Mouse (Mus musculus): ENCODE data around the gene Gpc2. TPM values are rescaled to one million over a fixed set of nuclear protein-coding genes. Genes with fewer than 3 reads are reported as not detected.

Gene Gpc2
- 1.9 TPM for polyA plus RNA-seq (2017; shearing (Covaris generic))

DNA sequence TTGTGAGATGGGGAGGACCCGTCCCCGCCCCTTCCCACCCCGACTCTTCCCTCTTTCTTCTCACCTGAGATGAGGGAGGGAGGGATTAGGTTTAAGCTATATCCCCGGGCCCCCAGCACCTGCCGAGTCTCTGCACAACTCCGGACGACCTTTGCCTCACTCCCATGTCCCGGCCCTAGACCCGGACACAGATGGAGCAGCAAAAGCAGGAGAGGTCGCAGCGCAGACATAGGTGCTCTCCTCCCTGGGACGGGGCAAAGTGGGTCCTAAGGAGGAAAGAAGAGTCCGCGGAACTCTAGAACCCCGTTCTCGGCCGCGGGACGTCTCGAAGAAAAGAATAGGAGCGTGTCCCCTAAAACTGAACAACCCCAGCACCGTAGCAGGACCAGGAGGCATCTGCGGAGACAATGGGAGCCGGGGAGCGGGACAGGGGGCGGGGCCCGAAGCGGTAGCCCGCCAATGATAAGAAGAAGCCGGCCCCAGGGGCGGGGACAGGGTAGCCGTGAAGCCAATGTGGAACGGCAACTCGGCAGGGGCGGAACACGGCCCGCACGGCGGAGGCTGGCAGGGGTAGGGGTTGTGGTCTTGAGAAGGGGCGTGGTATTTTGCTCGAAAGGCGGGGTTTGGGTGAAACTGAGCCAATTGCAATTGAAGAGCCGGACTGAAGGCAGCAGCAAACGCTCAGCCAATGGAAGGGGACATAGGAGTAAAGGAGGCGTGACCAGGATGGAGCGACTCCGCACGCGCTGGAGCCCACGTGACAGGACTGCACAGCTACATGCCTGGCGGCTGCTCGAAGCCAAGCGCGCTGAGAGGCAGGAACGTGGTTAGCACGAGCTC, at the start of gene Gpc2, which contains the start of the genes Gm43720 and Stag3:
Gpc2 (minus strand) TSS at position 421 of the 840 bp plus-strand sequence.
Gm43720 (minus strand) TSS at position 374 of the 840 bp plus-strand sequence.
Stag3 (plus strand) TSS at position 656 of the 840 bp plus-strand sequence.

DNA sequence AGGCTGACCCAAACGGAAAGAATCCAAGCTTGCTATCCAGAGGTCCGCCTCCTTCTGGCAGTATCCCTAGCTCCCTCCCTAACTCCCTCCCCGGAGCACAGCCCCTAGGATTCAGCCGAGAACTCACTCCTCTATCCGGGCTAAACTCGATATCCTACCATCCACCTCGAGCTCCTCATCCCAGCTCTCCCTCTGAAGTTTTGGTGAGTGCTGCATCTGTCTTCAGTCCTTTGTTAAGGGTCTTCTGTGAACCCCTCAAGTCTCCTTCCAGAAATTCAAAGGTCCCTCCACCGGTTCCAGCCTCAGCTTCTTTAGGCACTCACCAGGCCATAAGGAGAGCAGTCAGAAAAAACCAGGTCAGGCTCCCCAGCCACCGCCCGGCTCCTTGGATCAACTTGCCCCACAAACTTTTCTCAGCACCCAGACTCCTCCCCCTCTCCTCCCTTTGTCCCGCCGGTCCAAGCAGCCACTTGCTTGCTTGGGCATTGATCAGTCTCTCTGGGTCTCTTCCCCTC, 7.3 kb downstream of the Gpc2 start, which contains the start of gene Gal3st4:
Gal3st4 (minus strand) TSS at position 432 of the 515 bp plus-strand sequence.

DNA sequence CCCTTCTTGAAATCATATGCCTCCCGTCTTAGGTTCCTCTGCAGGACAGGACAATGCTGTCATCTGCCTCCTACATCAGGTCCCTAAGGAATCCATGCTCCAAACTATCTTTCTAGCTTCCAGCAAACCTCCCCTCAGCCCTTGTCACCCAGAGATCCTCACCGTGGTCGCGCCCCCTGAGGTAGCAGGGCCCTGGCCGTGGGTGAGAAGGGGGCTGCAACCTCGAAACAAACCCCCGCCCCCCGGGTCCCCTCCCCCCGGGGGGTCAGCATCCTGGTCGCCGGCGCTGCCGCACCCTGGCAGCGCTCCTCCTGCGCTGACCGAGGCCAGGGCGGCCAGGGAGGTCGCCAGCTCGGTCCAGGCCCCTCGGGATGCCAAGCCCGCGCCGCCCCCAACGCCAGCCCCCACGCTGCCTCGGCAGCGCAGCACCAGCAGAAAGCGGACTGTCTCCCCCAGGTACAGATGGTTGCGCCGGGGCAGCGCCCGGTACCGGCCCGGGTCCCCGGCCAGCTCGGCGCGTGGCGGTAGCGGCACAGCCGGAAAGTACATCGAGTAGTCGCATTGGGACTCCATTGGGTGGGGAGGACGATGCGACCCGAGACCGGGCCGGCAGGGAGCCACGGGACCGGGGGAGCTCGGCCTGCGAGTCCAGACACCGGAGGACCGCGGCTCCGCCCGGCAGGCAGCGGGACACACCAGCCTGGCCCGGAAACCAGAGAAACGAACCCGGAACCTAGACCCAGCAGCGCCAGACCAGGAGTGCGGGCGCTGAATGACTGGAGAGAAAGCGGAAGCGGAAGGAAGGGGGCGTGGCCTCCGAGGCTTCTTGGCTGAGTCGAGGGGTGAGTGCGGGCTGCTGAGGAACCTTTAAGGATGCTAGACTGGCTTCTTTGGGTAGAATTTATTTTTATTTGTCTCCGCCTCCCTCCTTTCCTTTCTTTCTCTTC, 16.3 kb downstream of the Gpc2 start, which contains the start of gene BC037034:
BC037034 (minus strand) TSS at position 774 of the 947 bp plus-strand sequence.

DNA sequence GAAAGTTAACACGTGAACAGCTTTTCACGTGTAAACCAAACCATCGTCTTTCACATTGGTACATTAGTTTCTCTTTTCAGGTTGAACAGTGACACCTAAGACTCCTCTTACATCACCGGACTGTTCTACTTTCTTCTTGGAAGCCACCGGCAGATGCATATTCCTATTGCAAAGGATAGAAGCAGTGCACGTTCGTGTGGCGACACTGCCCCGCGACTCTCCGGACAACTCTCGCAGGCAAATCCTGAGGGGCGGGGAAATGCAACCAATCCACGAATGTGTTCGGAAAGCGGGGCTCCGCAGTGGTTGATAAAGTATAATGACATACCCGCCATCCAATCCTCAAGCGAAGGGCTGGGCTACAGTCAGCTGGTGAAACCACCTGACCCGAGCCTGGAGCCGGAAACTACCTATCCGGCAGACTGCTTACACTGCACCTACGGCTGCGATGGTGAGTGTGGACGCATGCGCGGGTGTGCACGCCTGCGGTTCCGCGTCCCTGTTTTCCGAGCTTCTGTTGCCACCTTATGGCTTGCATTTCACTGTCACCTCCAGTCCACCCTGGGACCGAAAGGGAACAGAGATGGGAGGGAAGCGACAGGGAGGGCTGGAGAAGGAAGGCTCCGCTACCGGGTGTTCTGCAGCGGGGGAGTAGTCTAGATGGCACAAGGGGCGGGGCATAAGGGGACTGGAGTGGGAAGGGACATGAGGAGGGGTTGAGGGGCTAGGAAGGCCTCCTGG, 24.3 kb downstream of the Gpc2 start, which contains the start of gene Lamtor4:
Lamtor4 (plus strand) TSS at position 130 of the 741 bp plus-strand sequence.

DNA sequence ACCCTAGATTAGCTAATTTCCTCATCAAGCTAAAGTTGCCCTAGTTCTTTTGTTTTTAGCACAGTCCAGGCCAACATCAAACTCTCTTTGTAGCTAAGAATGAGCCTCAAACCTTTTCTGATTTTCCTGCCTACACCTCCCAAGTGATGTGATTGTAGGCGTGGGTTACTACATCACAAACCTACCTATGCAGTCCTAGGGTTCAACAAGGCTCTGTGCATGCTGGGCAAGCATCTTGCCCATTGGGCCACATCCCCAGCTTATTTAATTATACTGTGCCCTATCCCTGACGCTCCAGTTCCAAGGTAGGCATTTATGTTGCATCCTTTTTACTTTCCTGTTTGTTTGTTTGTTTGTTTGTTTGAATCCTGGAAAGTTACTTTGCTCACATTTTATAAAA, 54.1 kb downstream of the Gpc2 start, which contains the start of gene Nxpe5:
Nxpe5 (plus strand) TSS at position 199 of the 400 bp plus-strand sequence.

Other genes with a start within 250 kb of the Gpc2 start
- not detected for gene Smok3c, start 226.8 kb downstream of the Gpc2 start, polyA plus RNA-seq (2017; shearing (Covaris generic))
- gene Zkscan1, start 194.9 kb downstream of the Gpc2 start, polyA plus RNA-seq (2017; shearing (Covaris generic)): 24.1 TPM
- gene Zscan21, start 163.1 kb downstream of the Gpc2 start, polyA plus RNA-seq (2017; shearing (Covaris generic)): 26.3 TPM
- gene Zfp113, start 124.3 kb downstream of the Gpc2 start, polyA plus RNA-seq (2017; shearing (Covaris generic)): 23.3 TPM
- 230 TPM for gene Cops6, start 118.9 kb downstream of the Gpc2 start, polyA plus RNA-seq (2017; shearing (Covaris generic))
- gene Ap4m1, start 108.0 kb downstream of the Gpc2 start, polyA plus RNA-seq (2017; shearing (Covaris generic)): 11.0 TPM
- gene Mcm7, start 107.6 kb downstream of the Gpc2 start, polyA plus RNA-seq (2017; shearing (Covaris generic)): 95.0 TPM
- gene Taf6, start 92.6 kb downstream of the Gpc2 start, polyA plus RNA-seq (2017; shearing (Covaris generic)): 57.0 TPM
- 20.8 TPM for gene Cnpy4, start 92.5 kb downstream of the Gpc2 start, polyA plus RNA-seq (2017; shearing (Covaris generic))
- gene Mblac1, start 85.7 kb downstream of the Gpc2 start, polyA plus RNA-seq (2017; shearing (Covaris generic)): 0.56 TPM
- 0.09 TPM for gene Nxpe5, start 54.1 kb downstream of the Gpc2 start, polyA plus RNA-seq (2017; shearing (Covaris generic))
- 118 TPM for gene Lamtor4, start 24.5 kb downstream of the Gpc2 start, polyA plus RNA-seq (2017; shearing (Covaris generic))
- gene BC037034, start 16.0 kb downstream of the Gpc2 start, polyA plus RNA-seq (2017; shearing (Covaris generic)): 9.8 TPM
- 1.3 TPM for gene Gal3st4, start 7.2 kb downstream of the Gpc2 start, polyA plus RNA-seq (2017; shearing (Covaris generic))
- gene Gm43720, start within 50 bp of the Gpc2 start, polyA plus RNA-seq (2017; shearing (Covaris generic)): not detected
- gene Stag3, start 235 bp upstream of the Gpc2 start, polyA plus RNA-seq (2017; shearing (Covaris generic)): 0.95 TPM
- gene Pvrig, start 62.0 kb upstream of the Gpc2 start, polyA plus RNA-seq (2017; shearing (Covaris generic)): 29.4 TPM
- 29.4 TPM for gene Zfp157, start 161.5 kb upstream of the Gpc2 start, polyA plus RNA-seq (2017; shearing (Covaris generic))

Data from activated CD4-positive, CD25-positive, alpha-beta regulatory T cell, adult 9 weeks (primary cell).